Mouse (Mus musculus) cerebellum, adult 11 months (tissue): ENCODE measurements around the gene Ppox.

ENCODE experiments used
- DNase-seq: peaks from one replicate; pipeline ENCODE4 v3.0.0; 2022

The Ppox gene

GRCm38 (mm10) chr1:171239992-171240744 lies 40.8 kb downstream of the Ppox start:
- DNase-seq, result no peak

- DNase-seq, result no peak
Measured at GRCm38 (mm10) chr1:171238463-171238862, 42.5 kb downstream of the Ppox start.

- DNase-seq, result no peak
Measured at GRCm38 (mm10) chr1:171237438-171237837, 43.5 kb downstream of the Ppox start.

GRCm38 (mm10) chr1:171235791-171236190 lies 45.2 kb downstream of the Ppox start:
- DNase-seq, result no peak

GRCm38 (mm10) chr1:171234538-171234937 lies 46.4 kb downstream of the Ppox start:
- no peak for DNase-seq

GRCm38 (mm10) chr1:171234126-171234525 lies 46.9 kb downstream of the Ppox start, which contains the start of gene Fcer1g:
TSS of gene Fcer1g (minus strand) at chr1:171234365.
- DNase-seq, result no peak

GRCm38 (mm10) chr1:171232800-171233730 lies 47.9 kb downstream of the Ppox start:
- no peak for DNase-seq

- no peak for DNase-seq
Measured at GRCm38 (mm10) chr1:171232348-171232747, 48.6 kb downstream of the Ppox start.

- DNase-seq, result no peak
Measured at GRCm38 (mm10) chr1:171231844-171232243, 49.1 kb downstream of the Ppox start.

- DNase-seq, result no peak
Measured at GRCm38 (mm10) chr1:171230215-171230614, 50.8 kb downstream of the Ppox start.

GRCm38 (mm10) chr1:171229750-171230149 lies 51.2 kb downstream of the Ppox start:
- no peak for DNase-seq

GRCm38 (mm10) chr1:171227879-171228278 lies 53.1 kb downstream of the Ppox start:
- no peak for DNase-seq

- no peak for DNase-seq
Measured at GRCm38 (mm10) chr1:171226780-171227179, 54.2 kb downstream of the Ppox start.
